Mouse (Mus musculus) urinary bladder, adult 18-20 months (tissue): ENCODE measurements at regions not wholly inside any gene's neighbourhood (a gene's known extent, or its start where the extent isn't known, plus 50 kb on each side); places are given as distances from the start of the nearest gene placed in this dataset.

Experiments used
- DNase-seq, 2 experiments: peaks; one replicate each; pipeline ENCODE4 v3.0.0; 2022; ENCODE audit warnings: low spot score in 2 of 2, mixed read lengths in 2 of 2

GRCm38 (mm10) chr16:95194151-95194550 is 63.2 kb upstream of the Kcnj15 start:
- DNase-seq = no peak

GRCm38 (mm10) chr16:95196141-95196540 is 61.2 kb upstream of the Kcnj15 start:
- DNase-seq = no peak

GRCm38 (mm10) chr16:95196622-95197021 is 60.7 kb upstream of the Kcnj15 start:
- peak; percentile 41 to 43 for DNase-seq

GRCm38 (mm10) chr16:95198795-95199563 is 58.4 kb upstream of the Kcnj15 start:
- no peak for DNase-seq

GRCm38 (mm10) chr16:95202126-95202883 is 55.1 kb upstream of the Kcnj15 start:
- DNase-seq = no peak

DNA sequence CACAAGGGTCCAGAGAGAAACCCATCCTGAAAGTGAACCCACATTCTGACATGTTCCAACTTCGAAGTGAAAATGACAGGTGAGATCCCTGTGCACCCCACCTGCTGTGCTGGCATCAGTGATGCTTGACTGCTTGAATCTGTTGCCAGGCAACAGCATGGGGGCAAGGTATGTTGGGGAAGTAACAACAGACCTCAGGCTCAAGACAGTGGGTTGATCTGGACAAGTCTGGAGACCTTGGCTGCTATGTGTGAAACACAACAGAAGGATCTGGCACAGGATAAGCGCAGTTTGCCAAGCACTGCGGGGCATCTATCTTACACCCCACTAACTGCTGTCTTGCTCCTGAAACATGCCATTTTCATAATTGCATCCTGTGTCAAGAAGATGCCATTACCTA is 54.3 kb upstream of the Kcnj15 start:
- no peak for DNase-seq

DNA sequence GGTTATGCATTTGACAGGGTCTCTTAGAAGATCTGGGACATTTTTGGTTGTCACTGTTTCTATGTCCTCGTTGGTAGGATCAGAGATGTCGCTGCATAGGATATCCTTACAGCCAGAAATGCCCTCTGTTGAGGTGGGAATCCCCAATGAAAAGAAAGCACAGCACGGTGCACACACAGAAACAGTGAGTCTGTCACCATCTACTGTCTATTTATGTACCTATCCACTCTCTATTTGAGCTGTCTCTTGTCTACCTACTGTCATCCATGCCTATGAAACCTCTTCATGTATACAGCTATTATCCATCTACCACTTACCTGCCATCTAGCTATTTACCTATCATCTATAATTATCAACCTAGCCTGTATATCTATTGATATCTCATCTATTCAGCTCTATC is 53.6 kb upstream of the Kcnj15 start:
- DNase-seq = no peak

- DNase-seq = no peak
Observed at GRCm38 (mm10) chr16:95204507-95204906, 52.9 kb upstream of the Kcnj15 start.

GRCm38 (mm10) chr16:95206445-95206844 is 50.9 kb upstream of the Kcnj15 start:
- DNase-seq = no peak

- no peak for DNase-seq
Observed at GRCm38 (mm10) chr16:95207547-95207946, 49.8 kb upstream of the Kcnj15 start.
